16 mouse cellular contexts compared by ENCODE assay signal in the genomic region with DNA sequence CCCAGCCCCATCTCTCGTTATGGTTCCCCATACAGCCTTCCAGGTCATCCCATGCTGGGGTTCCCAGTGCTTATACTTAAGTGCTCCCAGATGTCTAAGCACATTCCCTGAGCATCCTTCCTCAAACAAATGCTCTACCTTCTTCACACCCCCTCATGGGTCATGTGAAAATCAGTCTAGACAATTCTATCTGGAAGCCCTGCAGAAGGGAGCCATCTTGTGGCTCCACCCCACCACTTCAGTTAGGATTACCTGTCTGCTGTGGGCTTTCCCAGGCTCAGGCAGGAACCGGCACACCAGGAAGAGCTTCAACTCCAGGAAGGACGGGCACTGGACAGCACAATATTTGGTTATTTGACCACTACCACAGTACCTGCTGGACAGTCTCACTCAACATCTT.
A peak's percentile ranks its signal among the peaks of the same experiment; 100 is the strongest.
DNase-seq lines count a peak whose midpoint lies in the region; ATAC-seq and TF ChIP-seq lines count a peak whose summit lies in the region.
"Had no signal": no experiment of that assay in that cellular context is flagged by ENCODE, and none has a peak within 500 bp of the region (broad histone marks: within the 10 kb centered on the region; RNA-seq: fewer than 3 reads in every experiment).

No protein-coding gene starts in this region.

- 0 out of 2 replicates have a peak, but pooled peaks have one; percentile 8 for ATAC-seq in liver, postnatal 0 days
- ATAC-seq in liver, embryonic 11.5 days (replicated peaks; ENCODE audit: low FRiP score), result no peak

- no peak for TF ChIP-seq POLR2A in heart, adult 2 months (IDR thresholded peaks at IDR 0.05; ENCODE audit: insufficient read depth, low read depth, low read length)

- H3K36me3 ChIP-seq in heart, adult 2 months (ENCODE audit: control insufficient read depth, insufficient read depth, low read length), result no peaks in the 10 kb centered on the region; the same call in 1 of the 2 replicates
- H3K36me3 ChIP-seq in liver, postnatal 0 days (replicated peaks; ENCODE audit: insufficient read depth, low read length), result no peaks in the 10 kb centered on the region
- no peaks in the 10 kb centered on the region for H3K36me3 ChIP-seq in liver, embryonic 11.5 days (ENCODE audit: control insufficient read depth, insufficient read depth, low read length)
- H3K36me3 ChIP-seq: embryonic facial prominence, embryonic 12.5 days; hindbrain, embryonic 13.5 days; limb, embryonic 12.5 days; lung, embryonic 15.5 days had no signal

- H3K9ac ChIP-seq in heart, adult 2 months (ENCODE audit: low read depth, low read length), result no peak overlapping the region
- H3K9ac ChIP-seq in liver, postnatal 0 days (replicated peaks), result no peak overlapping the region
- no peak overlapping the region for H3K9ac ChIP-seq in liver, embryonic 11.5 days (ENCODE audit: low read depth, low read length)
- H3K9ac ChIP-seq: embryonic facial prominence, embryonic 12.5 days; hindbrain, embryonic 13.5 days; limb, embryonic 12.5 days; lung, embryonic 15.5 days had no signal

- intact Hi-C loops in heart, adult 2 months (cut with DNase I), result loop anchor here (5.0 kb wide), 1 partner anchor 153 kb away; a partner anchor contains a TSS

- no peaks in the 10 kb centered on the region for H3K27me3 ChIP-seq in heart, adult 2 months (ENCODE audit: control insufficient read depth, insufficient read depth, low read length)
- H3K27me3 ChIP-seq in liver, postnatal 0 days (ENCODE audit: insufficient read depth, low read length), result no peaks in the 10 kb centered on the region
- H3K27me3 ChIP-seq in liver, embryonic 11.5 days (replicated peaks; ENCODE audit: control insufficient read depth, insufficient read depth, low read length), result no peaks in the 10 kb centered on the region
- H3K27me3 ChIP-seq: embryonic facial prominence, embryonic 12.5 days; hindbrain, embryonic 13.5 days; limb, embryonic 12.5 days; lung, embryonic 15.5 days; megakaryocyte, embryonic 14.5 days had no signal

- peak; percentile 33; the same call in 1 of the 2 replicates for TF ChIP-seq CTCF in heart, adult 2 months (IDR thresholded peaks at IDR 0.05)
- TF ChIP-seq CTCF in liver, postnatal 0 days (IDR thresholded peaks at IDR 0.05; ENCODE audit: low read depth), result peak; percentile 49

- no peak for TF ChIP-seq EP300 in heart, adult 2 months (IDR thresholded peaks at IDR 0.05; ENCODE audit: insufficient read depth, low read depth, low read length)
- TF ChIP-seq EP300 in liver, postnatal 0 days (IDR thresholded peaks at IDR 0.05; ENCODE audit: low read depth), result no peak

- no peaks in the 10 kb centered on the region for H3K79me2 ChIP-seq in heart, adult 2 months (replicated peaks; ENCODE audit: control insufficient read depth, insufficient read depth, low read length)

- no peaks in the 10 kb centered on the region for H3K9me3 ChIP-seq in liver, postnatal 0 days (ENCODE audit: low read length)
- no peaks in the 10 kb centered on the region for H3K9me3 ChIP-seq in liver, embryonic 11.5 days (ENCODE audit: control insufficient read depth, low read length)
- H3K9me3 ChIP-seq: embryonic facial prominence, embryonic 12.5 days; hindbrain, embryonic 13.5 days; limb, embryonic 12.5 days; lung, embryonic 15.5 days; megakaryocyte, embryonic 14.5 days had no signal

- DNase-seq in heart, adult 2 months, result no peak
- no peak for DNase-seq in heart, adult 8-10 months (ENCODE audit: low spot score)
- DNase-seq in liver, postnatal 0 days, result no peak
- DNase-seq in liver, embryonic 11.5 days (ENCODE audit: low spot score), result no peak
- DNase-seq in brain, adult 2 months (ENCODE audit: low read depth, low spot score), result peak; percentile 68
- DNase-seq in cerebellum, postnatal 36 days, result peak; percentile 48 to 51
- DNase-seq in adrenal gland, postnatal 4 days (ENCODE audit: low spot score in 2 of 2), result no peak
- no peak for DNase-seq in heart, adult 9 months (ENCODE audit: low spot score in 2 of 2)
- DNase-seq: gastrocnemius, postnatal 14 days; kidney, adult 18-20 months; right cerebral cortex, postnatal 14 days had no signal

- peaks cover 3% of the 10 kb centered on the region for H3K4me1 ChIP-seq in heart, adult 2 months (ENCODE audit: control insufficient read depth, insufficient read depth, low read length)
- H3K4me1 ChIP-seq in liver, postnatal 0 days (ENCODE audit: insufficient read depth), result peaks cover 25% of the 10 kb centered on the region
- peaks cover 22% of the 10 kb centered on the region for H3K4me1 ChIP-seq in liver, embryonic 11.5 days (replicated peaks; ENCODE audit: control insufficient read depth, insufficient read depth, low read length)
- H3K4me1 ChIP-seq: embryonic facial prominence, embryonic 12.5 days; hindbrain, embryonic 13.5 days had no signal

- H3K4me2 ChIP-seq in liver, postnatal 0 days (ENCODE audit: low read depth, low read length), result no peak overlapping the region
- no peak overlapping the region for H3K4me2 ChIP-seq in liver, embryonic 11.5 days
- H3K4me2 ChIP-seq: embryonic facial prominence, embryonic 12.5 days; hindbrain, embryonic 13.5 days; limb, embryonic 12.5 days; lung, embryonic 15.5 days had no signal

- H3K27ac ChIP-seq in heart, adult 2 months, result no peak overlapping the region
- H3K27ac ChIP-seq in liver, postnatal 0 days (ENCODE audit: low read depth), result no peak overlapping the region
- no peak overlapping the region for H3K27ac ChIP-seq in liver, embryonic 11.5 days (ENCODE audit: low read depth, low read length)
- H3K27ac ChIP-seq: embryonic facial prominence, embryonic 12.5 days; hindbrain, embryonic 13.5 days; limb, embryonic 12.5 days; lung, embryonic 15.5 days had no signal

- WGBS in heart, adult 2 months, result 86% methylated on average over 3 of the region's 3 CpGs
- 75% methylated on average over 3 of the region's 3 CpGs for WGBS in liver, postnatal 0 days (ENCODE audit: insufficient replicate concordance)
- 81% methylated on average over 3 of the region's 3 CpGs for WGBS in liver, embryonic 11.5 days

- H3K4me3 ChIP-seq in heart, adult 2 months, result no peak overlapping the region
- no peak overlapping the region for H3K4me3 ChIP-seq in liver, postnatal 0 days (ENCODE audit: low read depth, low read length)
- no peak overlapping the region for H3K4me3 ChIP-seq in liver, embryonic 11.5 days (ENCODE audit: low read depth, low read length)
- H3K4me3 ChIP-seq: embryonic facial prominence, embryonic 12.5 days; hindbrain, embryonic 13.5 days; limb, embryonic 12.5 days; lung, embryonic 15.5 days; megakaryocyte, embryonic 14.5 days had no signal

Comparison
In these comparisons a context has a peak if more than half of its experiments do, and no peak if none do; other contexts are left out.
1. DNase-seq: peak in brain, adult 2 months (single experiment) and cerebellum, postnatal 36 days (2 of 2); none in heart, adult 2 months (0 of 2), heart, adult 8-10 months (single experiment), liver, postnatal 0 days (single experiment), liver, embryonic 11.5 days (single experiment), adrenal gland, postnatal 4 days (0 of 2) and heart, adult 9 months (0 of 2).